Mouse (Mus musculus): ENCODE results near the gene Hvcn1.

DNA sequence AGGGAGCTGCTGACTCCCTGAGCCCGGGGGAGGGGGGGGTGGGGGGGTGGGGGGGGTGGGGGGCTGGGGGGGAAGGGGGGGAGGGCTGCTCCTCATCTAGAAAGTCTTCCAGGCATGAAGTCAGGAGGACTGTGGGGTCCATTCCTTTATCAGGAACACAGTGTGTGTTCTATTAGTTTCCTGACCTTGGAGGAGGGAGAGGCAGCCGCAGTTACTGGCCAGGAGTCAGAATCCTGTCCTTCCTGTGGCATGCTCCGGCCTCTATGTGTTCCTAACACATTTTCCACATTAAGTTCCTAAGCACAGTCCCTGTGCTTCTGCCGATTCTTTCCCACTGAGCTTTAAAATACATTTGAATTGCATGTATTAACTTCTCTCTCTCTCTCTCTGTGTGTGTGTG lies 22.2 kb downstream of the Hvcn1 start:
- no peak for TF ChIP-seq CTCF (conservative IDR thresholded peaks at IDR 0.05; ENCODE audit: low read length)
- no peak for TF ChIP-seq POU5F1 (IDR thresholded peaks at IDR 0.05; ENCODE audit: borderline replicate concordance, low read length)
- TF ChIP-seq NANOG (IDR thresholded peaks at IDR 0.05; ENCODE audit: borderline replicate concordance, low read length), result no peak
